Mouse (Mus musculus): Measurements from ENCODE around the gene Cyp27a1. TPM values are rescaled to one million over a fixed set of nuclear protein-coding genes. Genes with fewer than 3 reads are reported as not detected.

The Cyp27a1 gene
- total RNA-seq (2021): 10 to 100 TPM; 11.4 to 14.9 TPM
- long read RNA-seq, experiment 1, transcript Cyp27a1-201 (9 exons, 1,892 nt): major isoform, 12 of 17 reads
- long read RNA-seq, experiment 1, partial matches to known transcripts: 1 of 17 reads
- long read RNA-seq, experiment 1, other reads (novel, unspliced or antisense): 4 of 17 reads
- long read RNA-seq, experiment 2, transcript Cyp27a1-201 (9 exons, 1,892 nt): major isoform, 6 of 7 reads
- long read RNA-seq, experiment 2, partial matches to known transcripts: 0 of 7 reads
- long read RNA-seq, experiment 2, other reads (novel, unspliced or antisense): 1 of 7 reads

DNA sequence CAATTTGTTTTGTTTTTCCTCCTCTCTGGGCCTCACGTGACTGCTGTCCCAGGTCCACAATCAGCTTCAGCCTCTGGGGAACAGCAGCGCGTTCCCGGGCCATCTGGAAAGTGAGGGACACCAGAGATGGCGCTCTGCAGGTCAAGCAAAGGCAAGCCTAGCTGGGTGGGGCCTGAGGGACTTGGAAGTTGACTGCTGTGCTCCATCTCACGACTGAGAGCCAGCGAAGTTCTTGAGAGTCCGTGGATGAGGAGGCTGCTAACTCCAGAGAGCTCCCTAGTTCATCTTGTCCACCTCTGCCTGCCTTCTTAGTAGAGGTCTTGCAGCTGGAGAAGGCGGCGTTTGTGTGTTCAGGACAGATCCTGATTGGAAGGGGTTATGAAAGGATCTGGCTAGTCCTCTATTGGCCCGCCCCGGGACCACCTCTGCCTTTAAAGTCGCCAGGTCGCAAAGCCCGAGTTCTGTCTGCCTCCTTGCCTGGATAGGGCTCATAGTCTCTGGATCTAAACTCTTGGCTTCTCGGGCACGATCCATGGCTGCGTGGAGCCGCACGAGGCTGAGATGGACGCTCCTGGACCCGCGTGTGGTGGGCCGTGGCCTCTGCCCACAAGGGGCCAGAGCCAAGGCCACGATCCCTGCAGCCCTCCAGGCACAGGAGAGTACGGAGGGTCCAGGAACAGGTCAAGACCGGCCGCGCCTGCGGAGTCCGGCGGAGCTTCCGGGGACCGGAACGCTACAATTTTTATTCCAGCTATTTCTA lies at the start of gene Cyp27a1:
Gene Cyp27a1, plus strand, starts transcription at position 476 of the 760 bp plus-strand sequence.
- DNase-seq: peak; percentile 66 to 79

DNA sequence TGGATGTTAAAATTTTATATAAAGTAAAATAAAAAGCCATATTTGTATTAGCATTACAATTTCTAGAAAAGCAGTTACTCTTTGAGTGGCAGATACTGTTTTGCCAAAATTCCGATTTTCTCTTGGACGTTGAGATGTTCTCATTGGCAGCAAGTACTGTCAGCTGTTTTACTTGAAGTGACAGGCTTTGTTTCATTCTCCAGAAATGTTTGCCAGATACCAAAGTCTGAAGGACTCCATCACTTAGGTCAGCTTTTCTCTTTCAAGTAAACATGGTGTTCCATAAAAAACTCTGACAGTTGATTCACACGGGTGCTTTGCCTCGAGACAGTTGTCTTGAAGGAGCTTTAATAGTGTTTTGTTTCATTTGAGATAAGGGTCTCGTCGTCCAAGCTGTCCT lies 48.2 kb upstream of the Cyp27a1 start:
- no peak for DNase-seq

DNA sequence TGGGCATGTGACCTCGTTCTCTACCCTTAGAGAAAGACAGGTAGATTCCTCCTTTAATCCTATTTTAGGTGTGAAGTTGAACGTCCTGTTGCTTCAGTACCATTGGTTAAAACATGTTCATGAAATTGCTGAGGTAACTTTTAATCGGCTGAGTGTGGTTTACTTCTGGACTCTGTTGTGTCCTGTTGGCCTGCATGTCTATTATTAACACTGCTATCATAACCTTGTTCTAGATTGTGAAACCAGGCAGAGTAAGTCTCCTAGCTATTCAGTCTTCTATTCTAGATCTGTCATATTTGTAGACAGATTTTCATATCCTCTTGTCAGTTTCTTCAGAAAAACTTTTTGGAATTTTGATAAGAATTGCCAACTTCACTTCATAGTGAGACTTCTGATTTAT lies 45.0 kb upstream of the Cyp27a1 start:
- DNase-seq: no peak

- DNase-seq: peak in 1 of 2 experiments; percentile 21
These were observed 40.6 kb upstream of the Cyp27a1 start for GRCm38 (mm10) chr1:74672731-74673130.

- DNase-seq: no peak
These were observed 36.5 kb upstream of the Cyp27a1 start for GRCm38 (mm10) chr1:74676863-74677262.

DNA sequence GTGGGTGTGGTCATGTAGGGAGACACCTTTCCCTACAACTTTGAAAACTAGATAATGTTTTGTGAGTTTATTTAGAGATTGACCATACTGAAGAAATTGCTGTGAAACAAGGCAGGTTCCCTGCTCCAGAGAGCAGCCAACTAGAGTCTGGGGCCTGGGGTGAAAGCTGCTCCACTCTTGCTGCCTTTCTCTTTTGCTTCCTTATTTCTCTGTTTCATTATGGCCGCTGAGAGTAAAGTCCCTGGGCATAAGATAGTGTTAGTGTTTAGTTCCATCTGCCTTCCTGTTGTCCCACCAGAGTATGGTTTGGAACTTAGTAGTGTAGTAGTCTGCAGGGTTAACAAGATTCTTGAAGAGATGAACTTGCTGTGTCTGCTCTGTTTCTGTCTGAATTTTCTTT lies 35.5 kb upstream of the Cyp27a1 start:
- DNase-seq: no peak

GRCm38 (mm10) chr1:74687131-74687530 lies 26.2 kb upstream of the Cyp27a1 start:
- no peak for DNase-seq

DNA sequence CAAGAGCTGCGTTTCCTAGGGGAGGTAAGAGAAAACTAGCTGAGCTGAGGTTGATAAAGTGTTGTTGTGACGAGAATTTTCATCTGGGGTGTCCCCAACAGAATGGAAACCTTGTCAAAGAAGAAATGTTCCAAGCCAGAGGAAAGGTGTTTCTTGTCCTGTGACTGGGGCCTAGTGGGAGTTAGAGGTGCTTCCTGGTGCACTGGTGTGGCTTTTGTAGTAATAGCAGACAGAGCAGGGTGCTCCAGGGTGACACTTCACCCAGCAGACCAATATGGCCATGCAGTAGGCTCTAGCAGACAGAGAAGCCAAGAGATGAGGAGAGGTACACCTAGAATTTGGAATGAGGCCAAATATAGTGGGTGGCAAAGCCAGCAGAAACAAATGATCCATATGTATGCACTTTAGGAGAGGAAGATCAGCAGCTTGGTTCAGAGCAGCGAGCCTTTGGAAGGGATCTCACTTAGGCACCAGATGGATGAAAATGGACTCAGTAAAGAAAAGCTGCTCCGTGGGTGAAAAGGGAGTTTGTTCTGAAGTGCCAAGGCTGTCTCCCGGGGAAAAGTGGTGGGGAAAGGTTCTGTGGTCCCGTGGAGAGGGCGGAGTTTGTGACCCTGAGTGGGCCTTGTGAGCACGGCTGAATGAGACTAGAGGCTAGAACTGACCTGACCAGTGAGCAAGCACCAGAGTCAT lies 19.3 kb upstream of the Cyp27a1 start:
- DNase-seq: no peak

DNA sequence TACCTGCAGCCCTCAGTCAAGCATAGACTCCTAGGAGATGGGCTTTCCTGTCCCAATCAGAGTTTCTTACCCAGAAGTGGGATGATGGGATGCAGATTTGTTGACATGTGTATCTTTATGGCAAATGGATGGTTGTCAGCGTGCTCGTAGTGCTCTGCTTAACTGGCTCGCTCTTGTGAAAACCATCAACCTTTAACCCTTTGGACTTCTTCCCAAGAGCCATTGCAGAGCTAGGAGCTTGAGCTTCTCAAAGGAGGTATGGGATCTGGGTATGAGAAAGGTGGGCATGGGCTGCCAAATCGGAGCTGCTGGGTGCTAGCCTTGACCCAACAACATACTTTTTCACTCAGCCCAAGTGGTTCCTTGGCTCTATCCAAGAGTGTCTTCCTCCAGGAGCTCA lies 17.5 kb upstream of the Cyp27a1 start:
- no peak for DNase-seq

GRCm38 (mm10) chr1:74697416-74697815 lies 16.0 kb upstream of the Cyp27a1 start:
- DNase-seq: no peak

- DNase-seq: no peak
These were observed 15.0 kb upstream of the Cyp27a1 start for GRCm38 (mm10) chr1:74698353-74698752.

- peak; percentile 65 to 73 for DNase-seq
These were observed 14.6 kb upstream of the Cyp27a1 start for GRCm38 (mm10) chr1:74698791-74699190.

DNA sequence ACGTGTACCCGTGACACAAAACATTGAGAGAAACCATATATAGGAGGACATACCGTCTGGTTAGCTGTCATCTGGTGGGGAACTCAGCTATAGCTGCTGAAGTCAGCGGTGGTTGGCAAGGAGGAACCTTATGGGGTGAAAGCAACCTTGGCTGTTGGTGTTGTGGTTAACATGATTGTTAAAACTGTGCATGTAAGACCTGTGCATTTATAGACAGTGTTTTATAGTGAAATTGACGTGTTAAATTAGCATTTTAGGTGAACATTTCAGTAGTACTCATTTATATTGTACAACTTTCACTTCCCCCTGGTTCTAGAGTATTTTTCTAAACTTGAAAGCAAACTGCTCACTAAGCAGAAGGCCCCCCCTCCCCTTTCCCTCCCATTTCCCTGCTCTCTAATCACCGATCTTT lies 11.2 kb upstream of the Cyp27a1 start:
- DNase-seq: no peak

DNA sequence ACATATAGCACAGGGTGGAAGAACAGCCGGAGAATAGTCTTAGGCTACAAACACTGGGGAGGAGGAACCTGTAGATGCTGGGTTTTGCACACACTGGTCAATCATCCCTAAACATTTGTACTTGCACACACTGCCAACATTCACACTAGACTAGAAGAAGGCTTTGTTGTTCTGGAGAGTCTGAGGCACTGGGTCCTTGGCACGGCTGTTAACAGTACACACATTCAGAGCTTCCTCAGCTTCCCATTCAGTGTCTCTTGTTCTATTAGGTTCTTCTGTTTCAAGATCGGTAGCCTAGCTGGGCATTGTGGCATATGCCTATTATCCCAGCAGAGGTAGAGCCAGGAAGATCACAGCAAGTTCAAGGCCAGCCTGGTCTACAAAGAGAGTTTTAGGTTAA lies 9.2 kb upstream of the Cyp27a1 start:
- DNase-seq: no peak

GRCm38 (mm10) chr1:74705016-74705415 lies 8.4 kb upstream of the Cyp27a1 start:
- DNase-seq: no peak

DNA sequence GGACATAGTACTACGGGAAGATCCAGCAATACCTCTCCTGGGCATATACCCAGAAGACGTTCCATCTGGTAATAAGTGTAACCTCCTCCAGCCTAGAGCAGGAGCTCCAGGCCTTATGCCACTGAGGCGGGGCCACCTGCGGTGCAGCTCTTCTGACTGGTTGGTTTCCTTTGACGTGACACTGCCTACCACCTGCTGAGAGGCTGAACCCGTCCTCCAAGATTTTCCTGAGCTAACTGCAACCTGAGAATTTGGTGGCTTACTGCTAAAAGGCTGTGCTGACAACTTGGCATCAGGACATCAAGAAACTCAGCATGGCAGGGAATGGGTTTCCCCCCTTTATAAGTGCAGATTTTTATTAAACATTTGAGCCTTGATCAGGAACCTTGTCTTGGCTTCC lies 3.8 kb upstream of the Cyp27a1 start:
- DNase-seq: no peak

DNA sequence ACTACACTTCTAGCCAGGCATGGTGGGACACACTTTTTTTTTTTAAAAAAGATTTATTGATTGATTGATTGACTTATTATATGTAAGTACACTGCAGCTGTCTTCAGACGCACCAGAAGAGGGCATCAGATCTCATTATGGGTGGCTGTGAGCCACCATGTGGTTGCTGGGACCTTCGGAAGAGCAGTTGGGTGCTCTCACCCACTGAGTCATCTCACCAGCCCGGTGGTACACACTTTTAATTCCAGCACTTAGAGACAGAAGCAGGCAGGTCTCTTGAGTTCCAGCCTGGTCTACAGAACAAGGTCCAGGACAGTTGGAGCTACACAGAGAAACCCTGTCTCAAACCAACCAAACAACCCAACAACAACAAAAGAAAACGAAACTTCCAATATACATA lies 1.3 kb upstream of the Cyp27a1 start:
- no peak for DNase-seq

GRCm38 (mm10) chr1:74712461-74713098 lies 794 bp upstream of the Cyp27a1 start:
- peak in 1 of 2 experiments; percentile 29 for DNase-seq

DNA sequence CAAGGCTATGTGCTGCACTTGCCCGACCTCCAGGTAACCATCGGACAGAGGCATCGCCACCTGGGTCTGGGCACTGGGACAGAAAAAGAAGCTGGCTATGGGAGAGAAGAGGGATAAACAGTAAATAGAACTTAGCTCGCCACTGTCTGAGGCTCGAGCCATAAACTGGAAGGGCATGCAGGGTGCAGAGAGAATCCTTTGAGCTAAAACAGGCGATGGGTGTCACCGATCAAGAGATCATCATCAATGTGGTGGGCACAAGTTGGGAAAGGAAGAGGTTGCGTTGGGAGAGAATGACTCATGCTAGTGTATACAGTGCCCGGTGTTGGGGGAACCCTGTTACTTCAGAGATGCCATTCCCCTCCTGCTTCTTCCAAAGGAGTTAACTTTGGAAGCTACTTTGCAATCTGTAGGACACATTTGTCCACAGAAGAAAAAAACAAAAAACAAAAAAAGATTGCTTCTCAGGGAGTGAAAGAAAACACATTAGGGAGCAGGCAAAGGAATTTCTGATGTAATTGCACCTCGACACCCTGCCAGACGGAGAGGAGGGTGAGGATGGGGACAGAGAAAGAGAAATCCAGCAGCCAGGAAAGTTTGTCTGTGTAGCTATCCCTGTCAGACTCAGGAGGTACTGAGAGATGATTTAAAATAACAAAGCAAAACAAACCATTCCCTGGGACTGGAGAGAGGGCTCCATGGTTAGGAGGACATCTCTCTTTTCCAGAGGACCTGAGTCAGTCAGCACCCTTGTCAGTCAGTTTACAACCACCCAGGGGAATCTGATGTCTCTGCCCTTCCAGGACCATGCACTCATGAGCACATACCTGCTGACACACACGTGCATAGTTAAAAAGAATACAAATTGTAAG lies 721 bp downstream of the Cyp27a1 start:
- no peak for DNase-seq

DNA sequence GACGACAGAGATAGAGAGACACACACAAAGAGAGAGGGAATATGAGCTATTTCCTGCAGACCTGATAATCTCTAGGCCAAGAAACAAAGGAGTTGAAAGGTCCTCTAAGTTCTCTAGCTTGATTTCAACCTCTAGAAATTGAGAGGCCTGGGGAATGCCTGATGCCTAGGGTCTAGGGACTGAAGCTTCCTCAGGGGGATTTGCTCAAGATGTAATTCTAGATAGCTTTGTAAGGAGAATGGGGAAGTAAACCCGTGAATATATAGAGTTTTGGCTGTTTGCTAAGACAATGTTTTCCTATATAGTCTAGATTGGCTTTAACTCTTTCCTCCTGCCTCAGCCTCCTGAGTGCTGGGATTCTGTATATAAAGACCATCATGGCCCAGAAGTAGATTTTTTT lies 1.6 kb downstream of the Cyp27a1 start:
- DNase-seq: no peak

- no peak for DNase-seq
These were observed 2.1 kb downstream of the Cyp27a1 start for GRCm38 (mm10) chr1:74715468-74715867.

DNA sequence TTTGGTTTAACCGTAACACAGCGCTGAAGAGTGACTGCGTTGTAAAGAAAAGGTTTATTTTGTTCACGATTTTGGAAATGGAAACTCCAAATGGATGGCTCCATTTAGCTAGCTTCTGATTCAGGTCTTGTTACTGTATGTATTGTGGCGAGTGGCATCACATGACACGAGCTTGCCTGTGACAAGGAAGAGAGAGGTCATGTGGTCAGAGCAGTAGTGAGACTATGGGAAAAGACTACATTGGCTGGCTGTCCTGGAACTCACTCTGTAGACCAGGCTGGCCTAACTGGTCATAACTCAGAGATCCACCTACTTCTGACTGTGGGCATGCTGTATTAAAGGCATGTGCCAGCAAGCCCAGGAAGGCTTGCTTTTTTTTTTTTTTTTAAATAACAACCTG lies 2.5 kb downstream of the Cyp27a1 start:
- DNase-seq: no peak

Measured in adrenal gland, postnatal 36 days (tissue).